Mouse (Mus musculus): ENCODE data around the gene Dpep2nb. TPM values are rescaled to one million over a fixed set of nuclear protein-coding genes. Genes with fewer than 3 reads are reported as not detected.

The Dpep2nb gene
- polyA plus RNA-seq (2012; fragmentation: generic; extraction: Trizol) = under 1 TPM; 0.05 to 0.28 TPM

GRCm38 (mm10) chr8:106005875-106006274 lies at the start of gene Dpep2nb:
TSS of gene Dpep2nb (minus strand) at chr8:106005975.

GRCm38 (mm10) chr8:106011643-106011986 lies 5.8 kb upstream of the Dpep2nb start, which contains the start of gene Ddx28:
TSS of gene Ddx28 (minus strand) at chr8:106011882.

GRCm38 (mm10) chr8:105990856-105991387 lies 14.9 kb downstream of the Dpep2nb start, which contains the start of gene Dus2:
TSS of gene Dus2 (plus strand) at chr8:105991337.

GRCm38 (mm10) chr8:105979325-105979724 lies 26.4 kb downstream of the Dpep2nb start, which contains the start of gene Dpep3:
TSS of gene Dpep3 (minus strand) at chr8:105979429.

GRCm38 (mm10) chr8:105965905-105966341 lies 39.9 kb downstream of the Dpep2nb start, which contains the start of gene Slc12a4:
TSS of gene Slc12a4 (minus strand) at chr8:105966097.

Other genes starting within 250 kb of the Dpep2nb start
- gene Gfod2, start 247.3 kb downstream of the Dpep2nb start, polyA plus RNA-seq (2012; fragmentation: generic; extraction: Trizol) = 10 to 100 TPM in 1 of 2 experiments, 1 to 10 TPM in 1; 4.3 to 12.5 TPM
- gene Ranbp10, start 178.6 kb downstream of the Dpep2nb start, polyA plus RNA-seq (2012; fragmentation: generic; extraction: Trizol) = 10 to 100 TPM in 1 of 2 experiments, 1 to 10 TPM in 1; 2.2 to 14.2 TPM
- under 1 TPM; 0.05 to 0.11 TPM for gene Tsnaxip1, start 178.2 kb downstream of the Dpep2nb start, polyA plus RNA-seq (2012; fragmentation: generic; extraction: Trizol)
- 10 to 100 TPM; 26.0 to 44.2 TPM for gene Cenpt, start 152.7 kb downstream of the Dpep2nb start, polyA plus RNA-seq (2012; fragmentation: generic; extraction: Trizol)
- 10 to 100 TPM; 23.9 to 66.2 TPM for gene Thap11, start 150.8 kb downstream of the Dpep2nb start, polyA plus RNA-seq (2012; fragmentation: generic; extraction: Trizol)
- 100 to 1,000 TPM; 122 to 135 TPM for gene Nutf2, start 145.4 kb downstream of the Dpep2nb start, polyA plus RNA-seq (2012; fragmentation: generic; extraction: Trizol)
- 10 to 100 TPM; 11.4 to 33.4 TPM for gene Edc4, start 125.1 kb downstream of the Dpep2nb start, polyA plus RNA-seq (2012; fragmentation: generic; extraction: Trizol)
- gene Nrn1l, start 112.4 kb downstream of the Dpep2nb start, polyA plus RNA-seq (2012; fragmentation: generic; extraction: Trizol) = 1 to 10 TPM in 1 of 2 experiments, under 1 TPM in 1; 0.33 to 1.8 TPM
- gene Pskh1, start 105.5 kb downstream of the Dpep2nb start, polyA plus RNA-seq (2012; fragmentation: generic; extraction: Trizol) = 10 to 100 TPM in 1 of 2 experiments, 1 to 10 TPM in 1; 6.3 to 24.8 TPM
- gene Ctrl, start 72.1 kb downstream of the Dpep2nb start, polyA plus RNA-seq (2012; fragmentation: generic; extraction: Trizol) = 1 to 10 TPM in 1 of 2 experiments, under 1 TPM in 1; 0.04 to 1.2 TPM
- gene Psmb10, start 67.5 kb downstream of the Dpep2nb start, polyA plus RNA-seq (2012; fragmentation: generic; extraction: Trizol) = 100 to 1,000 TPM in 1 of 2 experiments, 10 to 100 TPM in 1; 93.2 to 114 TPM
- gene Lcat, start 62.6 kb downstream of the Dpep2nb start, polyA plus RNA-seq (2012; fragmentation: generic; extraction: Trizol) = 1 to 10 TPM in 1 of 2 experiments, under 1 TPM in 1; 0.43 to 4.4 TPM
- 10 to 100 TPM; 18.7 to 66.1 TPM for gene Slc12a4, start 39.9 kb downstream of the Dpep2nb start, polyA plus RNA-seq (2012; fragmentation: generic; extraction: Trizol)
- not detected for gene Dpep3, start 26.5 kb downstream of the Dpep2nb start, polyA plus RNA-seq (2012; fragmentation: generic; extraction: Trizol)
- 10 to 100 TPM in 1 of 2 experiments, 1 to 10 TPM in 1; 7.9 to 13.1 TPM for gene Dus2, start 14.6 kb downstream of the Dpep2nb start, polyA plus RNA-seq (2012; fragmentation: generic; extraction: Trizol)
- 10 to 100 TPM; 10.6 to 13.9 TPM for gene Ddx28, start 5.9 kb upstream of the Dpep2nb start, polyA plus RNA-seq (2012; fragmentation: generic; extraction: Trizol)
- 1 to 10 TPM in 1 of 2 experiments, under 1 TPM in 1; 0.91 to 9.6 TPM for gene Nfatc3, start 52.9 kb upstream of the Dpep2nb start, polyA plus RNA-seq (2012; fragmentation: generic; extraction: Trizol)
- under 1 TPM; 0.14 to 0.19 TPM for gene Esrp2, start 131.0 kb upstream of the Dpep2nb start, polyA plus RNA-seq (2012; fragmentation: generic; extraction: Trizol)
- 10 to 100 TPM in 1 of 2 experiments, 1 to 10 TPM in 1; 8.0 to 20.9 TPM for gene Pla2g15, start 144.4 kb upstream of the Dpep2nb start, polyA plus RNA-seq (2012; fragmentation: generic; extraction: Trizol)
- 10 to 100 TPM in 1 of 2 experiments, 1 to 10 TPM in 1; 3.5 to 10.8 TPM for gene Slc7a6, start 162.9 kb upstream of the Dpep2nb start, polyA plus RNA-seq (2012; fragmentation: generic; extraction: Trizol)
- gene Slc7a6os, start 205.0 kb upstream of the Dpep2nb start, polyA plus RNA-seq (2012; fragmentation: generic; extraction: Trizol) = 10 to 100 TPM in 1 of 2 experiments, 1 to 10 TPM in 1; 7.1 to 30.0 TPM
- 10 to 100 TPM; 22.0 to 39.1 TPM for gene Prmt7, start 205.0 kb upstream of the Dpep2nb start, polyA plus RNA-seq (2012; fragmentation: generic; extraction: Trizol)

Measured in C3H10T1/2 (cell line).